Mouse (Mus musculus): ENCODE data around the gene Cenpp.

- TF ChIP-seq CTCF (IDR thresholded peaks at IDR 0.05; ENCODE audit: control insufficient read depth, insufficient read depth, low read length) (no peak), POLR2A (IDR thresholded peaks at IDR 0.05; ENCODE audit: borderline replicate concordance, control insufficient read depth, low read depth, low read length) (no peak)
These were observed 174.7 kb downstream of the Cenpp start for GRCm38 (mm10) chr13:49477887-49478286.

All from bone marrow, adult 2 months (tissue).